Mouse (Mus musculus): ENCODE data around the gene Kirrel2.

DNA sequence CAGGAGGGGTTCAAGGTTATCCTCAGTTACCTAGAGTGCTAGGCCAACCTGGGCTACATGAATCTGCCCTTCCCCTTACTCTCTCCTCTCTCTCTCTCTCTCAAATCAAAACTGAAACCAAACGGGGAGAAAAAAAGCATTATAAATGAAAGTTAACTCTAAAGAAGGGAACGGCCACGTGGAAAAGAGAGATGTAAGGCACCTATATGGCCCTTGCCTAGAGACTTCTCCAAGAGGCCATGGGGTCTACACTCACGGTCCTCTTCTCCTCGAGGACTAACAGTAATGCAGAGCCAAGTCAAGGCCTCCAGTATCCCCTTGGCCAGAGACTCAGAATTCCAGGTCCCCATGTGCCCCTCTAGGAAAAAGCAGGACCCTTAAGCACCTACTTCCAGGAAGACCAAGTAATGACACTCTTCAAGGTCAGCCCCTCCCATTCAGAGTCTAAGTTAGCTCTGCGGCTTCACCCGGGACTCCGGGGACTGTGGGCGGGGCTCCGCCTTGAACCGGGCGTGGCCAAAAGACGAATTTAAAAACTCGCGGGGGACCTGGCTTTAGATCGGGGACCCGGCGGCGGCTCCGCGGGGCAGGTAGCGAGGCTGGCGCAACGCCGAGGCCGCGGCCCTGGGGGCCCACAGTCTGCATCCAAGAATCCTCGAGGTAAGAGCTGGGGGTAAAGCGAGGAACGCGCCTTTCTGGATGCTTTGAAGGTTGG is 36.2 kb downstream of the Kirrel2 start, which contains the start of gene Nfkbid:
- peak; percentile 84; the same call in 1 of the 2 replicates for TF ChIP-seq POLR2A (IDR thresholded peaks at IDR 0.05; ENCODE audit: low read depth, low read length)
- TF ChIP-seq CTCF (IDR thresholded peaks at IDR 0.05; ENCODE audit: extremely low read depth, insufficient read depth, insufficient read length, insufficient replicate concordance): no peak
